Mouse (Mus musculus) kidney, adult 2 months (tissue): ENCODE results near the gene Zc3h6.

Source experiments
- CTCF ChIP-seq: fragments of 200-500 bp; conservative IDR thresholded peaks from 2 replicates; pipeline ENCODE4 v1.5.1; 2011; ENCODE audit warnings: low read depth, mild to moderate bottlenecking, control low read depth, low read length, moderate library complexity, mixed read lengths; ENCODE audit not compliant: insufficient read depth, insufficient read length
- POLR2A ChIP-seq: fragments of 200-500 bp; IDR thresholded peaks from one replicate; pipeline ENCODE4 v1.6.1; 2011; ENCODE audit warnings: low read depth, low read length, control low read depth

DNA sequence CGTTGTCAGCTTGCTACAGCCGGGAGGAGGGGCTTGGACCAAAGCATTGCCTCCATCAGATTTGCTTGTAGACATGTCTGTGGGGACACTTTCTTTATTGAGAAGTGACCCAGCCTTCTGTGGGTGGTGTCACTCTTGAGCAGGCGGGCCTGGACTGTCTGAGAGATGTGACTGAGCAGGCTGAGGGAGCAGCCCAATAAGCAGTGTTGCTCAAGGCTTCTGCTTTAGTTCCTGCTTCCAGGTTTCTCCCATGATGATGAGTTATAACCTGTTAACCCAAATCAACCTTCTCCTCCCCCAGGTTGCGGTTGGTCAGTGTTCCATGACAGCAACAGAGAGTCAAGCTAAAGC is 79.6 kb downstream of the Zc3h6 start:
- no peak for TF ChIP-seq POLR2A
- TF ChIP-seq CTCF: no peak
